Mouse (Mus musculus) C2C12 (cell line): ENCODE measurements around the gene Lxn.

Experiments
- CTCF ChIP-seq: IDR thresholded peaks from one replicate; pipeline ENCODE4 v1.5.1; 2011; ENCODE audit not compliant: control insufficient read depth, insufficient read depth, insufficient read length
- FOSL1 ChIP-seq: IDR thresholded peaks from one replicate; pipeline ENCODE4 v1.8.0; 2011; ENCODE audit warnings: mild to moderate bottlenecking, low read length; ENCODE audit not compliant: poor library complexity, insufficient read depth, severe bottlenecking
- MAX ChIP-seq: IDR thresholded peaks from one replicate; pipeline ENCODE4 v1.6.1; 2011; ENCODE audit warnings: mild to moderate bottlenecking, control low read depth
- MYOD1 ChIP-seq: IDR thresholded peaks from one replicate; pipeline ENCODE4 v1.6.1; 2011; ENCODE audit warnings: low read depth; ENCODE audit not compliant: control insufficient read depth, insufficient read length
- MYOG ChIP-seq: IDR thresholded peaks from one replicate; pipeline ENCODE4 v1.6.1; 2011; ENCODE audit not compliant: control insufficient read depth, insufficient read length; ENCODE audit errors: extremely low read depth

GRCm38 (mm10) chr3:67490156-67490555 lies 26.4 kb upstream of the Lxn start:
- TF ChIP-seq MYOD1 (peak; percentile 44), MYOG (no peak), CTCF (no peak), FOSL1 (peak; percentile 10), MAX (no peak)
